Mouse (Mus musculus): ENCODE results near the gene Cdc42bpb. TPM values are rescaled to one million over a fixed set of nuclear protein-coding genes. Genes with fewer than 3 reads are reported as not detected.

Cdc42bpb gene
- polyA plus RNA-seq, 1 experiment from 2014 or later, result 34.7 TPM

- Histone ChIP-seq H3K27ac (no peak overlapping the region; the same call in 1 of the 2 replicates), H3K4me3 (no peak overlapping the region), H3K4me1 (replicated peaks) (peaks cover 42% of the 10 kb centered on the region), H3K9me3 (no peaks in the 10 kb centered on the region), H3K27me3 (ENCODE audit: insufficient read depth, poor library complexity, severe bottlenecking) (peaks cover 67% of the 10 kb centered on the region), H3K36me3 (no peaks in the 10 kb centered on the region)
- no peak for DNase-seq (ENCODE audit: low spot score)
- 84% methylated on average over 8 of the region's 8 CpGs for WGBS
These were observed 34.3 kb upstream of the Cdc42bpb start for GRCm38 (mm10) chr12:111411631-111412355.

DNA sequence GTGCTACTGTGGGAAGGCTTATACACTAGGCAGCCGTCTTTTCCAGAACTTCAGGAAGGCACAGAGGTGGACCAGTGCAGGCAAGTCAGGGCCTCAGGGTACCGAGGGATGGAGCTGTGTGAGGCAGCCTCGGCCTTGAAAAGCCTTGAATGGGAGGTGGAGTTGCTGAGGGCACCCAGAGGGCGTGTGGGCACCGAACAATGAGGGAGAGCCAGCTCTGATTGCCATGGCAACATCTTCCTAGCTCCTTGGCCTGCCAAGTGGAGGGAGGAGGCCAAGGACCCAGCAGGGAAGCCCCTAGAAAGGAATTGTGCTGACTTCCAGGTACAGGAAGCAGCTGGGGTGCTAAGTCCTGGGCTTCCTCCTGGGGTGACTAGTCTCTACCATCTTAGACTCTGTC, 32.1 kb upstream of the Cdc42bpb start:
- no peak for DNase-seq (ENCODE audit: low spot score)
- H3K27ac ChIP-seq, result no peak overlapping the region
- H3K9me3 ChIP-seq, result no peaks in the 10 kb centered on the region
- 15% methylated on average over 5 of the region's 5 CpGs for WGBS
- H3K4me3 ChIP-seq, result no peak overlapping the region
- H3K36me3 ChIP-seq, result no peaks in the 10 kb centered on the region
- peaks cover 39% of the 10 kb centered on the region for H3K4me1 ChIP-seq (replicated peaks)
- peaks cover 71% of the 10 kb centered on the region for H3K27me3 ChIP-seq (ENCODE audit: insufficient read depth, poor library complexity, severe bottlenecking)

- H3K4me3 ChIP-seq, result peak within 1 kb of the TSS; percentile 35
- peaks cover 74% of the 10 kb centered on the region for H3K27me3 ChIP-seq (ENCODE audit: insufficient read depth, poor library complexity, severe bottlenecking)
- WGBS, result 2% methylated on average over 24 of the region's 24 CpGs
These were observed 29.1 kb upstream of the Cdc42bpb start, which contains the start of gene Lbhd2 for GRCm38 (mm10) chr12:111406622-111407021. Gene Lbhd2, plus strand, starts transcription at chr12:111406809.

DNA sequence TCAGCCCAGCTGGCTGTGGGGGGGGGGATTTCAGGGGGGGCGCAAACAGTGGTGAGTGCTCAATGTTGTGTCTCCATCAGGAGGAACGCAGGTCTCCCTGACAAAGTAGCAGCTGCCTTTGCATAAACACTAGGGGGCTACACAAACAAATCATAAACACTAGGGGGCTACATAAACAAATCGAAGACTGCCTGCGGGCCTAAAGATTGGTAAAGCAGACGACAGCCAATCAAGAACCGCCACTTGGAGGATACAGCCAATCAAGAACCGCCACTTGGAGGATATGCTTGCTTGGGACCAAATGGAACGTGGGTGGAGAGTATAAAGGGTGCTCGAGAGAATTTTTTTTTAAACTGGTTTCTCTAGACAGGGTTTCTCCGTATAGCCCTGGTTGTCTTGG, 27.4 kb upstream of the Cdc42bpb start:
- Histone ChIP-seq H3K9me3 (no peaks in the 10 kb centered on the region), H3K27me3 (ENCODE audit: insufficient read depth, poor library complexity, severe bottlenecking) (peaks cover 62% of the 10 kb centered on the region), H3K4me1 (replicated peaks) (peaks cover 26% of the 10 kb centered on the region), H3K36me3 (no peaks in the 10 kb centered on the region), H3K27ac (no peak overlapping the region), H3K4me3 (no peak overlapping the region)
- no peak for DNase-seq (ENCODE audit: low spot score)
- 64% methylated on average over 10 of the region's 10 CpGs for WGBS

More at GRCm38 (mm10) chr12:111406622-111407021, 29.1 kb upstream of the Cdc42bpb start, which contains the start of gene Lbhd2:
- Histone ChIP-seq H3K36me3 (no peaks in the 10 kb centered on the region), H3K4me1 (replicated peaks) (peaks cover 31% of the 10 kb centered on the region), H3K27ac (peak within 1 kb of the TSS; percentile 36; the same call in 1 of the 2 replicates), H3K9me3 (no peaks in the 10 kb centered on the region)
- DNase-seq (ENCODE audit: low spot score), result no peak

- DNase-seq (ENCODE audit: low spot score), result peak; percentile 78
- no peak overlapping the region for H3K27ac ChIP-seq
- H3K36me3 ChIP-seq, result no peaks in the 10 kb centered on the region
- H3K4me3 ChIP-seq, result no peak overlapping the region
- no peaks in the 10 kb centered on the region for H3K9me3 ChIP-seq
- peaks cover 11% of the 10 kb centered on the region for H3K4me1 ChIP-seq (replicated peaks)
- 23% methylated on average over 15 of the region's 15 CpGs for WGBS
- peaks cover 43% of the 10 kb centered on the region for H3K27me3 ChIP-seq (ENCODE audit: insufficient read depth, poor library complexity, severe bottlenecking)
These were observed 24.1 kb upstream of the Cdc42bpb start for GRCm38 (mm10) chr12:111401454-111402184.

DNA sequence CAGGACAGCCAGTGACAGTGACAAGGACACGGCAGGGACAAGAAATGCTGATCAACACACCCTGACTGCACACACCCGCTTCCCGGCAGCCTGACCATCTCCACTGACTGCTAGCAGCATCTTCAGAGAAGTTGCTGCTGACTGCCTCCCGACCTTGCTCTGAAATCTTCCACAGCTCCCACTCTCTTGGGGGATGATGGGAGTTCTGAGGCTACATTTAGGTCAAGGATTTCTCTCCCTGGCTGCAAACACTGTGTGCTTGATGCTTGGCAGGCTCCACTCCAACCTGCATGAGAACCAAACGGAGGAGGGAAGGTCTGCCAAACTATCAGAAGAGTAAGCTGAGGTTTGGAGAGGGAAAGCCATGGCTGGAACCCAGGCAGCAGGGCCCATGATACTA, 19.5 kb upstream of the Cdc42bpb start:
- no peaks in the 10 kb centered on the region for H3K9me3 ChIP-seq
- no peak for DNase-seq (ENCODE audit: low spot score)
- H3K27me3 ChIP-seq (ENCODE audit: insufficient read depth, poor library complexity, severe bottlenecking), result peaks cover 24% of the 10 kb centered on the region
- H3K4me3 ChIP-seq, result no peak overlapping the region
- peaks cover 5% of the 10 kb centered on the region for H3K4me1 ChIP-seq (replicated peaks)
- WGBS, result 74% methylated on average over 5 of the region's 5 CpGs
- H3K27ac ChIP-seq, result no peak overlapping the region
- H3K36me3 ChIP-seq, result no peaks in the 10 kb centered on the region

GRCm38 (mm10) chr12:111394008-111394407, 16.5 kb upstream of the Cdc42bpb start:
- WGBS, result 84% methylated on average over 6 of the region's 6 CpGs
- H3K36me3 ChIP-seq, result no peaks in the 10 kb centered on the region
- no peaks in the 10 kb centered on the region for H3K9me3 ChIP-seq
- H3K4me3 ChIP-seq, result no peak overlapping the region
- H3K27ac ChIP-seq, result no peak overlapping the region
- no peak for DNase-seq (ENCODE audit: low spot score)
- no peaks in the 10 kb centered on the region for H3K4me1 ChIP-seq (replicated peaks)
- peaks cover 16% of the 10 kb centered on the region for H3K27me3 ChIP-seq (ENCODE audit: insufficient read depth, poor library complexity, severe bottlenecking)

DNA sequence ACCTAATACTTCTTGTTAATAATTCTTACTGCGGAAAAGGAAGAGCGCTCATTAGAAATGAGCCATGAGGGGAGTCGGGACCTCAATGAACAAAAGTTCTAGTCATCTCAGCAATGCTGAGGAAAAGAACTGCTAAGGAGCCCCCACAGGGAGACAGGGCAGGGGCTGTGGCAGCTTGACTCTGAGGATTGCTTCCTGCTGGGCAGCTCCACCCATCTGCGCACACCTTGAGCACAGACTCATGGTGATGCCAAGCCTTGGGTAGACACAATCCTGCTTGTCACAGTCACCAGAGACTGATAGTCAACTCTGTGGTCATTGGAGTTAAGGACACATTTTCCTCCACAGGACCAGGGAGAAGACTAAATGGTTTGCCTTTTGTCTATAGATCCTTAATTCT, 9.6 kb upstream of the Cdc42bpb start:
- H3K27ac ChIP-seq, result no peak overlapping the region
- no peaks in the 10 kb centered on the region for H3K36me3 ChIP-seq

DNA sequence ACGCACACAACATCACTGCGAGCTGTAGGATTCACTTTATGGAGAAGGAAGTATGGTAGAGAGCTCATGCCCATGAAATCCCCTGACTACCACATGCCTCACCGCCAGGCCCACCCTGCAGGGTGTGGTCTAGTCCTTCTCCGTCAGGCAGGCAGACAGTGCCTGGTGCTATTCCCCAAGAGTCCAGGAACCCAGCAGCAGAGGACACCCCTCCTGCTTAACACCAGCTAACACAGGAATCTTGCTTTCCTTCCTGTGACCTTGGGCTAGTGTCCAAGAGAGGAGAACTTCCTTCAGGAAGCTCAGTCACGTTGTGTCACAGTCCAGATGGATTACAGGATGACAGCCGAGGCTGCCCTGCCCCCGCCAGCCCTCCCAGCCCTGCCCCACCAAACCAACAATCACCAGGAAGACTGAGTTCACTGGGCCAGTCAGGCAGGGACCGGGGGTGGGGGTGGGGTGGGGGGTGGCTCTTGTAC, 9.2 kb upstream of the Cdc42bpb start:
- DNase-seq (ENCODE audit: low spot score), result no peak
- H3K4me3 ChIP-seq, result no peak overlapping the region
- WGBS, result 70% methylated on average over 8 of the region's 8 CpGs
- no peak overlapping the region for H3K27ac ChIP-seq
- H3K27me3 ChIP-seq (ENCODE audit: insufficient read depth, poor library complexity, severe bottlenecking), result no peaks in the 10 kb centered on the region
- H3K9me3 ChIP-seq, result no peaks in the 10 kb centered on the region
- H3K4me1 ChIP-seq (replicated peaks), result peaks cover 11% of the 10 kb centered on the region
- no peaks in the 10 kb centered on the region for H3K36me3 ChIP-seq

More for the DNA sequence above, 9.6 kb upstream of the Cdc42bpb start:
- H3K9me3 ChIP-seq, result no peaks in the 10 kb centered on the region
- H3K4me3 ChIP-seq, result no peak overlapping the region
- H3K27me3 ChIP-seq (ENCODE audit: insufficient read depth, poor library complexity, severe bottlenecking), result no peaks in the 10 kb centered on the region
- H3K4me1 ChIP-seq (replicated peaks), result peaks cover 11% of the 10 kb centered on the region
- WGBS, result 89% methylated on average over 4 of the region's 4 CpGs
- DNase-seq (ENCODE audit: low spot score), result no peak

DNA sequence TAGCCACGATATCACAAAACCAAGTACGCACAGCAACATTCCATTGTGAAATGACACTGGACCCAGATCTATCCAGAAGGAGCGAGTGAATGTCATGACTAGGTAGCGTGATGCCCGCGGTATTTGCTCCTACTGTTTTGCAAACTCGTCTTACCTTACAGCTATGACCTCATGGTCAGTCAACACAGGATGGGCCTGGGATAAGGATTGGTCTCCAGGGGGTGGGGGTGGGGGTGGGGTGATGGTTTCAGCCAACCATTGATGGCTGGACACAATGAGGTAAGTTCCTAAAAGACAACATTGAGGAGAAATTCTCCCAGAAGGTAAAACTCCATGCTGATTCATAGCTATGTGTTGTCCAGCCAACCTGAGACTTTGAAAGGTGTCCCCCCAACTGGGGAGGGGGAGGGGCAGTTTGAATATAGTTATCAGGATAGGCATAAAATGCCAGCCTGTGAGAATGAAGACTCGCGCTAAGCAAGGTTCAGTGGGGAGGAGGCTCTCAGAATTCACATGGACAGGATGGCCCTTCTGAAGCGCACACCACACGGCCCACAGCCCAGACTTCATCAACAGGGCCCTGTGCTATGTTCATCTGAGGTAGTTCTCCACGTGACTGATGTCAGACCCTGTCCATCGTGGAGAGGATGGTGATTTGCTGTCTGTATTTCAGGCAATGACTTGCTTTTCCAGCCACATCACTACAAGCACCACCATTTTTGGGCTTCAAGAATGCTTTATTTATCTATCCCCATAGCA, 8.5 kb upstream of the Cdc42bpb start:
- no peak overlapping the region for H3K4me3 ChIP-seq
- H3K27ac ChIP-seq, result no peak overlapping the region
- no peak for DNase-seq (ENCODE audit: low spot score)
- no peaks in the 10 kb centered on the region for H3K27me3 ChIP-seq (ENCODE audit: insufficient read depth, poor library complexity, severe bottlenecking)
- H3K4me1 ChIP-seq (replicated peaks), result peaks cover 16% of the 10 kb centered on the region
- H3K9me3 ChIP-seq, result no peaks in the 10 kb centered on the region
- no peaks in the 10 kb centered on the region for H3K36me3 ChIP-seq
- WGBS, result 87% methylated on average over 13 of the region's 13 CpGs

DNA sequence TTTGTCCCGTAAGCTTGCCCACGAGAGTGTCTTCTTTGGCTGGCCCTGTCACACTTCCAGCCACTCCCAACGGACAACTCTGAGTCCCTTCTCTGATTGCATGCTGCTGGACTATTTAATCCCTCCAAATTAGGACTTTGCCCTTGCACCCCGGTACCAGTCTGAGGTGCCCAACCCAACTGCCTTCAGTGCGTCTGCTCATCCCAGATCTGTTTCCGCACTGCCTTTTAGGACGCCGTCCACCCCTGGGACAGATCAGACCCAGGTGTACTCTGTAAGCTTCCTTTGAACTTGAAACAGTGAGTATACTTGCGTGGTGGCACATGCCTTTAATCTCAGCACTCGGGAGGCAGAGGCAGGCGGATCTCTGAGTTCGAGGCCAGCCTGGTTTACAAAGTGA, 1.3 kb upstream of the Cdc42bpb start:
- H3K27me3 ChIP-seq (ENCODE audit: insufficient read depth, poor library complexity, severe bottlenecking), result no peaks in the 10 kb centered on the region
- peaks cover 47% of the 10 kb centered on the region for H3K4me1 ChIP-seq (replicated peaks)
- no peaks in the 10 kb centered on the region for H3K36me3 ChIP-seq
- WGBS, result 80% methylated on average over 12 of the region's 12 CpGs
- no peak for DNase-seq (ENCODE audit: low spot score)
- H3K9me3 ChIP-seq, result no peaks in the 10 kb centered on the region
- H3K27ac ChIP-seq, result peak overlapping the region; percentile 97
- H3K4me3 ChIP-seq, result peak overlapping the region; percentile 96

DNA sequence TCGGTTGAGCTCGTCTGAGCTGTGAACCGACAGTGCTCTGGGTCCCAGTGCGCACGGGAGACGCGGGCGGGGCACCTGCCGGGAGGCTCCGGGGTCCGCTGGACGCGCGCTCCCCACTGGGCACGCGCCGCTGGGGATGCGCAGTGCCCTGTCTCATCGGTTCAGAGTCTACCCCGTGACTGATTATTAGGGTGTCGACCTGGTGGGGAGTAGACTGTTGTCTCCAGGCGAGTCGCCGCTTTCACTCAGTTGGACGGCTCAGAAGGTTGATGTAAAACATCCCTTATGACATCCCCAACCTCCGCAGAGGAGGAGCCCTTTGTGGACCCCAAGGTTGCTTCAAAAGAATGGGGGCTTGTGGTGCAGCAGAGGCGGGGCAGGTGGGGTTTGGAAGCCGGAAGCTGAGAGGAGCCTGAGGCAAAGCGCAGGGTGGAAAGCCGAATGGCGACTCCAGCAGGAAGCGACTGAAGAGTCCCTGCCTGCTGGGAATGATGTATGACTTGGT, 520 bp upstream of the Cdc42bpb start:
- WGBS, result under 1% methylated on average over 32 of the region's 32 CpGs
- H3K27me3 ChIP-seq (ENCODE audit: insufficient read depth, poor library complexity, severe bottlenecking), result no peaks in the 10 kb centered on the region
- H3K27ac ChIP-seq, result peak overlapping the region; percentile 97
- no peaks in the 10 kb centered on the region for H3K9me3 ChIP-seq
- DNase-seq (ENCODE audit: low spot score), result no peak
- H3K4me3 ChIP-seq, result peak overlapping the region; percentile 96
- H3K36me3 ChIP-seq, result no peaks in the 10 kb centered on the region
- peaks cover 47% of the 10 kb centered on the region for H3K4me1 ChIP-seq (replicated peaks)
